Mouse (Mus musculus) limb, embryonic 10.5 days (tissue): ENCODE results near the gene Rgs13. TPM values are rescaled to one million over a fixed set of nuclear protein-coding genes. Genes with fewer than 3 reads are reported as not detected.

Source experiments
- DNase-seq: peaks from one replicate; pipeline ENCODE4 v3.0.0-alpha.2; 2017; ENCODE audit warnings: low spot score
- H3K27ac ChIP-seq: fragments of 300-500 bp; sonication (generic); 2 replicates; pipeline ENCODE4 v1.5.1; 2016; ENCODE audit warnings: mild to moderate bottlenecking
- H3K27me3 ChIP-seq: fragments of 300-500 bp; sonication (generic); 2 replicates; pipeline ENCODE4 v1.6.1; 2016; ENCODE audit warnings: low read depth, mild to moderate bottlenecking; ENCODE audit not compliant: poor library complexity, severe bottlenecking
- H3K36me3 ChIP-seq: fragments of 300-500 bp; sonication (generic); 2 replicates; pipeline ENCODE4 v1.6.1; 2016; ENCODE audit warnings: mild to moderate bottlenecking, moderate library complexity
- H3K4me1 ChIP-seq: fragments of 300-500 bp; sonication (generic); 2 replicates; pipeline ENCODE4 v1.6.1; 2016
- H3K4me3 ChIP-seq: fragments of 300-500 bp; sonication (generic); 2 replicates; pipeline ENCODE4 v1.5.1; 2016; ENCODE audit warnings: mild to moderate bottlenecking, moderate library complexity
- H3K9me3 ChIP-seq: fragments of 300-500 bp; sonication (generic); replicated peaks from 2 replicates; pipeline ENCODE4 v1.6.1; 2016; ENCODE audit warnings: mild to moderate bottlenecking
- WGBS: fragments of 180-500 bp; shearing (Covaris S2); methylation state at CpG from one replicate; pipeline ENCODE4 v1.1.7; 2016; 5-methylcytosine and 5-hydroxymethylcytosine counted together
- polyA plus RNA-seq: library from polyadenylated mRNA; unstranded; fragments of >200 nt; fragmentation: Nextera tagmentation; extraction: Ambion mirVana; gene quantifications from 2 replicates; pipeline ENCODE4 v1.2.1, GENCODE M21; 2016

Rgs13 gene
- polyA plus RNA-seq = not detected in 2 replicates

GRCm38 (mm10) chr1:144177166-144177565 is at the start of gene Rgs13:
Gene Rgs13, minus strand, starts transcription at chr1:144177372.
- H3K27ac ChIP-seq = no peak within 1 kb of the TSS
- no peaks in the 10 kb centered on the region for H3K9me3 ChIP-seq
- H3K4me3 ChIP-seq = no peak within 1 kb of the TSS
- no peaks in the 10 kb centered on the region for H3K4me1 ChIP-seq
- 91% methylated on average over 5 of the region's 5 CpGs for WGBS
- no peaks in the 10 kb centered on the region for H3K36me3 ChIP-seq
- H3K27me3 ChIP-seq = no peaks in the 10 kb centered on the region
- DNase-seq = no peak

- no peak overlapping the region for H3K4me3 ChIP-seq
- no peak overlapping the region for H3K27ac ChIP-seq
- H3K9me3 ChIP-seq = no peaks in the 10 kb centered on the region
- H3K36me3 ChIP-seq = no peaks in the 10 kb centered on the region
- no peaks in the 10 kb centered on the region for H3K27me3 ChIP-seq
- H3K4me1 ChIP-seq = no peaks in the 10 kb centered on the region
- no peak for DNase-seq
Observed at GRCm38 (mm10) chr1:144215230-144215629, 38.1 kb upstream of the Rgs13 start.

- no peak overlapping the region for H3K4me3 ChIP-seq
- H3K4me1 ChIP-seq = no peaks in the 10 kb centered on the region
- H3K36me3 ChIP-seq = no peaks in the 10 kb centered on the region
- no peak for DNase-seq
- H3K27me3 ChIP-seq = no peaks in the 10 kb centered on the region
- H3K9me3 ChIP-seq = no peaks in the 10 kb centered on the region
- WGBS = 84% methylated on average over 3 of the region's 3 CpGs
- no peak overlapping the region for H3K27ac ChIP-seq
Observed at GRCm38 (mm10) chr1:144210912-144211311, 33.7 kb upstream of the Rgs13 start.

GRCm38 (mm10) chr1:144206281-144207061 is 29.3 kb upstream of the Rgs13 start:
- H3K4me1 ChIP-seq = no peaks in the 10 kb centered on the region
- H3K36me3 ChIP-seq = no peaks in the 10 kb centered on the region
- no peak overlapping the region for H3K4me3 ChIP-seq
- H3K9me3 ChIP-seq = no peaks in the 10 kb centered on the region
- H3K27ac ChIP-seq = no peak overlapping the region
- H3K27me3 ChIP-seq = no peaks in the 10 kb centered on the region
- 80% methylated on average over 7 of the region's 7 CpGs for WGBS
- no peak for DNase-seq

GRCm38 (mm10) chr1:144204766-144205165 is 27.6 kb upstream of the Rgs13 start:
- WGBS = 93% methylated on average over 2 of the region's 2 CpGs
- H3K4me3 ChIP-seq = no peak overlapping the region
- H3K9me3 ChIP-seq = no peaks in the 10 kb centered on the region
- H3K27me3 ChIP-seq = no peaks in the 10 kb centered on the region
- DNase-seq = no peak
- no peak overlapping the region for H3K27ac ChIP-seq
- no peaks in the 10 kb centered on the region for H3K36me3 ChIP-seq
- no peaks in the 10 kb centered on the region for H3K4me1 ChIP-seq

GRCm38 (mm10) chr1:144202939-144203338 is 25.8 kb upstream of the Rgs13 start:
- Histone ChIP-seq H3K27ac (no peak overlapping the region), H3K4me3 (no peak overlapping the region), H3K4me1 (no peaks in the 10 kb centered on the region), H3K9me3 (no peaks in the 10 kb centered on the region), H3K36me3 (no peaks in the 10 kb centered on the region), H3K27me3 (no peaks in the 10 kb centered on the region)
- no peak for DNase-seq
- 87% methylated on average over 4 of the region's 4 CpGs for WGBS

GRCm38 (mm10) chr1:144200496-144200895 is 23.3 kb upstream of the Rgs13 start:
- no peak overlapping the region for H3K4me3 ChIP-seq
- H3K27me3 ChIP-seq = no peaks in the 10 kb centered on the region
- no peaks in the 10 kb centered on the region for H3K36me3 ChIP-seq
- no peaks in the 10 kb centered on the region for H3K9me3 ChIP-seq
- no peak for DNase-seq
- H3K27ac ChIP-seq = no peak overlapping the region
- WGBS = 86% methylated on average over 2 of the region's 2 CpGs
- H3K4me1 ChIP-seq = no peaks in the 10 kb centered on the region

- WGBS = 79% methylated on average over 1 of the region's 1 CpGs
- Histone ChIP-seq H3K4me1 (no peaks in the 10 kb centered on the region), H3K9me3 (no peaks in the 10 kb centered on the region), H3K36me3 (no peaks in the 10 kb centered on the region), H3K27ac (no peak overlapping the region), H3K4me3 (no peak overlapping the region), H3K27me3 (no peaks in the 10 kb centered on the region)
- no peak for DNase-seq
Observed at GRCm38 (mm10) chr1:144199538-144199937, 22.4 kb upstream of the Rgs13 start.

- H3K4me3 ChIP-seq = no peak overlapping the region
- DNase-seq = peak; percentile 44
- WGBS = 34% methylated on average over 3 of the region's 3 CpGs
Observed at GRCm38 (mm10) chr1:144197684-144198083, 20.5 kb upstream of the Rgs13 start.

GRCm38 (mm10) chr1:144186655-144187396 is 9.7 kb upstream of the Rgs13 start:
- Histone ChIP-seq H3K27me3 (no peaks in the 10 kb centered on the region), H3K36me3 (no peaks in the 10 kb centered on the region), H3K4me3 (no peak overlapping the region), H3K9me3 (no peaks in the 10 kb centered on the region), H3K27ac (no peak overlapping the region), H3K4me1 (peaks cover 7% of the 10 kb centered on the region; the same call in 1 of the 2 replicates)
- WGBS = 71% methylated on average over 7 of the region's 7 CpGs
- DNase-seq = no peak

More at GRCm38 (mm10) chr1:144197684-144198083, 20.5 kb upstream of the Rgs13 start:
- Histone ChIP-seq H3K9me3 (no peaks in the 10 kb centered on the region), H3K27ac (no peak overlapping the region), H3K36me3 (no peaks in the 10 kb centered on the region), H3K27me3 (no peaks in the 10 kb centered on the region), H3K4me1 (no peaks in the 10 kb centered on the region)

GRCm38 (mm10) chr1:144184955-144185715 is 8.0 kb upstream of the Rgs13 start:
- WGBS = 87% methylated on average over 4 of the region's 4 CpGs
- no peaks in the 10 kb centered on the region for H3K36me3 ChIP-seq
- H3K4me3 ChIP-seq = no peak overlapping the region

GRCm38 (mm10) chr1:144183622-144184021 is 6.5 kb upstream of the Rgs13 start:
- H3K27ac ChIP-seq = no peak overlapping the region
- H3K36me3 ChIP-seq = no peaks in the 10 kb centered on the region
- no peak for DNase-seq
- H3K4me3 ChIP-seq = no peak overlapping the region
- H3K4me1 ChIP-seq = peaks cover 7% of the 10 kb centered on the region; the same call in 1 of the 2 replicates
- no peaks in the 10 kb centered on the region for H3K27me3 ChIP-seq
- no peaks in the 10 kb centered on the region for H3K9me3 ChIP-seq

More at GRCm38 (mm10) chr1:144184955-144185715, 8.0 kb upstream of the Rgs13 start:
- H3K27me3 ChIP-seq = no peaks in the 10 kb centered on the region
- H3K4me1 ChIP-seq = peaks cover 7% of the 10 kb centered on the region; the same call in 1 of the 2 replicates
- no peaks in the 10 kb centered on the region for H3K9me3 ChIP-seq
- no peak overlapping the region for H3K27ac ChIP-seq
- no peak for DNase-seq

GRCm38 (mm10) chr1:144179559-144179958 is 2.4 kb upstream of the Rgs13 start:
- Histone ChIP-seq H3K4me3 (no peak overlapping the region), H3K9me3 (no peaks in the 10 kb centered on the region), H3K36me3 (no peaks in the 10 kb centered on the region), H3K27me3 (no peaks in the 10 kb centered on the region), H3K4me1 (peaks cover 7% of the 10 kb centered on the region; the same call in 1 of the 2 replicates), H3K27ac (no peak overlapping the region)
- no peak for DNase-seq
- WGBS = 89% methylated on average over 4 of the region's 4 CpGs
